Comparison of ENCODE assay signal across 8 mouse cellular contexts in genomic region chr2:83723921-83724826, GRCm38 (mm10). TPM values are rescaled to one million over a fixed set of nuclear protein-coding genes. Genes with fewer than 3 reads are reported as not detected.
DNase-seq lines count a peak whose midpoint lies in the region.

Itgav (plus strand) TSS chr2:83724397.

- DNase-seq in T-cell, adult 2 months (ENCODE audit: low spot score) = peak; percentile 86
- DNase-seq in cerebellum, postnatal 4 days (ENCODE audit: low spot score in 2 of 2) = peak; percentile 56 to 79
- DNase-seq in gastrocnemius, postnatal 14 days = peak; percentile 96
- peak; percentile 89 for DNase-seq in induced T-regulatory cell, adult 2 months (ENCODE audit: low read depth)
- peak; percentile 70 to 85 for DNase-seq in left cerebral cortex, adult 8-10 months (ENCODE audit: low spot score in 2 of 2)
- peak; percentile 34 for DNase-seq in retina, postnatal 7 days (ENCODE audit: low read depth, low spot score)
- DNase-seq in urinary bladder, adult 18-20 months (ENCODE audit: low spot score in 2 of 2) = peak; percentile 94 to 95

- no peaks in the 10 kb centered on the region for H3K36me3 ChIP-seq in macrophage (ENCODE audit: inconsistent target)

- intact Hi-C loops in gastrocnemius, postnatal 14 days (cut with DNase I; ENCODE audit: low total_unique reads) = loop anchor here (10.0 kb wide), 1 partner anchor 59 kb away; no protein-coding TSS in a partner anchor

- H3K4me3 ChIP-seq in macrophage (ENCODE audit: inconsistent target) = peak within 1 kb of the TSS; percentile 66

- H3K27ac ChIP-seq in macrophage = peak within 1 kb of the TSS; percentile 77

- 1% methylated on average over 84 of the region's 84 CpGs for WGBS in macrophage (ENCODE audit: missing documents)

- peaks cover 41% of the 10 kb centered on the region for H3K79me2 ChIP-seq in macrophage (ENCODE audit: inconsistent target)

RNA-seq across cellular contexts. Expression of gene Itgav, which starts in this region (rescaled TPM):
- total RNA-seq in gastrocnemius, postnatal 14 days (2021) = 10 to 100 TPM; 46.3 to 58.0 TPM
- total RNA-seq in left cerebral cortex, adult 8-10 months (2022) = 100 to 1,000 TPM; 121 to 130 (median 126) TPM
- total RNA-seq in macrophage (2018; cell fraction: chromatin; rRNA removed) = 1,000 to 10,000 TPM in 7 of 26 experiments, 100 to 1,000 TPM in 10, 10 to 100 TPM in 9; 58.6 to 2,232 (median 167) TPM
- 100 to 1,000 TPM in 4 of 26 experiments, 10 to 100 TPM in 22; 25.1 to 328 (median 50.7) TPM for total RNA-seq in macrophage (2018; cell fraction: cytosol; rRNA removed)
- 1,000 to 10,000 TPM in 1 of 26 experiments, 100 to 1,000 TPM in 22, 10 to 100 TPM in 3; 76.5 to 1,173 (median 223) TPM for total RNA-seq in macrophage (2018; cell fraction: nucleus; rRNA removed)
- 20.8 to 69.6 TPM (median 21.5 TPM) in 3 replicates for polyA plus RNA-seq in macrophage (2018)

Comparison
In these comparisons a context has a peak if more than half of its experiments do, and no peak if none do; other contexts are left out.
1. Peak in every context shown above with its lines: DNase-seq, H3K4me3 ChIP-seq and H3K27ac ChIP-seq.
2. DNase-seq: peak in every context shown above with its lines; median percentile 96 in gastrocnemius, postnatal 14 days; 94 in urinary bladder, adult 18-20 months; 89 in induced T-regulatory cell, adult 2 months; 86 in T-cell, adult 2 months; 78 in left cerebral cortex, adult 8-10 months; 68 in cerebellum, postnatal 4 days; 34 in retina, postnatal 7 days.